Mouse (Mus musculus): ENCODE measurements around the gene Csnk1e. TPM values are rescaled to one million over a fixed set of nuclear protein-coding genes. Genes with fewer than 3 reads are reported as not detected.

Csnk1e gene
- total and polyA plus RNA-seq, 3 experiments = 10.4 to 46.7 (median 16.8) TPM

- H3K27ac ChIP-seq (ENCODE audit: insufficient read depth, low read depth) = no peak overlapping the region
- peaks cover 3% of the 10 kb centered on the region; the same call in 1 of the 2 replicates for H3K79me2 ChIP-seq (replicated peaks; ENCODE audit: control insufficient read depth, extremely low read depth, insufficient read depth, poor library complexity, severe bottlenecking)
- no peak for DNase-seq (ENCODE audit: extremely low read depth)
- in situ Hi-C loops (cut with MboI; ENCODE audit: low pct_ligation_motif_present, low pct_unique_long_range_greater_than_20kb, low sequenced_read_pairs) = no loop called here
- H3K9ac ChIP-seq (ENCODE audit: insufficient read depth, low read depth) = no peak overlapping the region
- no peak overlapping the region for H3K4me3 ChIP-seq (replicated peaks in 1 of 3; ENCODE audit: low read depth in 2 of 3, low read length in 2 of 3, poor library complexity in 1 of 3)
- no peaks in the 10 kb centered on the region for H3K9me3 ChIP-seq (replicated peaks; ENCODE audit: low read length)
- H3K4me2 ChIP-seq (ENCODE audit: insufficient read depth, low read depth, poor library complexity, severe bottlenecking) = no peak overlapping the region
- H3K36me3 ChIP-seq (replicated peaks in 1 of 2; ENCODE audit: control insufficient read depth in 1 of 2, insufficient read depth in 1 of 2, low read length in 1 of 2) = peaks cover 0 to 9% of the 10 kb centered on the region in 2 experiments
- peaks cover 13 to 45% of the 10 kb centered on the region in 2 experiments for H3K4me1 ChIP-seq (ENCODE audit: control insufficient read depth in 1 of 2, insufficient read depth in 2 of 2)
- dilution Hi-C loops (cut with MboI; ENCODE audit: extremely low pct_ligation_motif_present, extremely low pct_unique_long_range_greater_than_20kb, low sequenced_read_pairs) = no loop called here
- H3K27me3 ChIP-seq (replicated peaks) = peaks cover 2% of the 10 kb centered on the region
- TF ChIP-seq SMC3 (IDR thresholded peaks at IDR 0.05; ENCODE audit: low read depth, low read length) (no peak), MAX (IDR thresholded peaks at IDR 0.05; ENCODE audit: low read length) (no peak), E2F4 (IDR thresholded peaks at IDR 0.05; ENCODE audit: insufficient replicate concordance, low read depth, low read length) (no peak), USF2 (conservative IDR thresholded peaks at IDR 0.05; ENCODE audit: low read depth, low read length) (no peak), MAFK (IDR thresholded peaks at IDR 0.05; ENCODE audit: insufficient replicate concordance, low read length) (no peak), CHD1 (IDR thresholded peaks at IDR 0.05; ENCODE audit: low read depth, low read length) (no peak), CHD2 (IDR thresholded peaks at IDR 0.05; ENCODE audit: low read length) (no peak), EP300 (IDR thresholded peaks at IDR 0.05; ENCODE audit: low read length) (no peak), BHLHE40 (IDR thresholded peaks at IDR 0.05; ENCODE audit: low read depth, low read length) (no peak), RCOR1 (conservative IDR thresholded peaks at IDR 0.05; ENCODE audit: low read depth, low read length) (no peak), KAT2A (IDR thresholded peaks at IDR 0.05; ENCODE audit: insufficient replicate concordance, low read length) (no peak), JUN (IDR thresholded peaks at IDR 0.05; ENCODE audit: insufficient read depth, low read depth, low read length) (no peak), ZKSCAN1 (IDR thresholded peaks at IDR 0.05; ENCODE audit: borderline replicate concordance, low read depth, low read length) (no peak)
Observed at GRCm38 (mm10) chr15:79406564-79406963, 48.8 kb downstream of the Csnk1e start.

- Histone ChIP-seq H3K4me2 (ENCODE audit: insufficient read depth, low read depth, poor library complexity, severe bottlenecking) (peak overlapping the region; percentile 73; the same call in 1 of the 2 replicates), H3K36me3 (replicated peaks in 1 of 2; ENCODE audit: control insufficient read depth in 1 of 2, insufficient read depth in 1 of 2, low read length in 1 of 2) (peaks cover 0 to 10% of the 10 kb centered on the region in 2 experiments), H3K9ac (ENCODE audit: insufficient read depth, low read depth) (no peak overlapping the region), H3K9me3 (replicated peaks; ENCODE audit: low read length) (no peaks in the 10 kb centered on the region), H3K4me1 (ENCODE audit: control insufficient read depth in 1 of 2, insufficient read depth in 2 of 2) (peaks cover 28 to 65% of the 10 kb centered on the region in 2 experiments), H3K27ac (ENCODE audit: insufficient read depth, low read depth) (no peak overlapping the region), H3K4me3 (replicated peaks in 1 of 3; ENCODE audit: low read depth in 2 of 3, low read length in 2 of 3, poor library complexity in 1 of 3) (no peak overlapping the region), H3K27me3 (replicated peaks) (peaks cover 2% of the 10 kb centered on the region), H3K79me2 (replicated peaks; ENCODE audit: control insufficient read depth, extremely low read depth, insufficient read depth, poor library complexity, severe bottlenecking) (peaks cover 20% of the 10 kb centered on the region)
- TF ChIP-seq CHD2 (IDR thresholded peaks at IDR 0.05; ENCODE audit: low read length) (no peak), GABPA (IDR thresholded peaks at IDR 0.05; ENCODE audit: insufficient replicate concordance, low read depth, low read length) (no peak)
- in situ Hi-C loops (cut with MboI; ENCODE audit: low pct_ligation_motif_present, low pct_unique_long_range_greater_than_20kb, low sequenced_read_pairs) = no loop called here
- dilution Hi-C loops (cut with MboI; ENCODE audit: extremely low pct_ligation_motif_present, extremely low pct_unique_long_range_greater_than_20kb, low sequenced_read_pairs) = no loop called here
- no peak for DNase-seq (ENCODE audit: extremely low read depth)
Observed at GRCm38 (mm10) chr15:79404277-79404676, 51.1 kb downstream of the Csnk1e start.
